Mouse (Mus musculus) heart, adult 2 months (tissue): ENCODE measurements around the gene Rab4b. TPM values are rescaled to one million over a fixed set of nuclear protein-coding genes. Genes with fewer than 3 reads are reported as not detected.
A peak's percentile ranks its signal among the peaks of the same experiment; 100 is the strongest.

Experiments used
- DNase-seq, 2 experiments: peaks; one replicate each; pipeline ENCODE4 v3.0.0; 2021
- H3K27ac ChIP-seq: fragments of 200-600 bp; 2 replicates; pipeline ENCODE4 v1.8.1; 2022
- H3K27me3 ChIP-seq: fragments of 200-500 bp; 2 replicates; pipeline ENCODE4 v1.6.1; 2012; ENCODE audit warnings: mild to moderate bottlenecking, low read length, inconsistent platforms, mixed read lengths; ENCODE audit not compliant: control insufficient read depth, insufficient read depth
- H3K36me3 ChIP-seq: fragments of 200-500 bp; 2 replicates; pipeline ENCODE4 v1.6.1; 2012; ENCODE audit warnings: low read length, inconsistent platforms; ENCODE audit not compliant: control insufficient read depth, insufficient read depth
- H3K4me1 ChIP-seq: fragments of 200-500 bp; 2 replicates; pipeline ENCODE4 v1.6.1; 2011; ENCODE audit warnings: low read length; ENCODE audit not compliant: control insufficient read depth, insufficient read depth
- H3K4me3 ChIP-seq: fragments of 200-600 bp; 2 replicates; pipeline ENCODE4 v1.8.1; 2022
- H3K79me2 ChIP-seq: fragments of 200-500 bp; replicated peaks from 2 replicates; pipeline ENCODE4 v1.6.1; 2012; ENCODE audit warnings: mild to moderate bottlenecking, inconsistent platforms, low read length, moderate library complexity, mixed read lengths; ENCODE audit not compliant: control insufficient read depth, insufficient read depth
- H3K9ac ChIP-seq: fragments of 200-500 bp; 2 replicates; pipeline ENCODE4 v1.6.1; 2012; ENCODE audit warnings: low read depth, mild to moderate bottlenecking, control low read depth, inconsistent platforms, low read length, mixed read lengths
- CTCF ChIP-seq: fragments of 200-600 bp; IDR thresholded peaks from 2 replicates; pipeline ENCODE4 v1.8.1; 2022; ENCODE audit warnings: antibody characterized with exemption, mild to moderate bottlenecking, moderate library complexity
- EP300 ChIP-seq: fragments of 200-500 bp; IDR thresholded peaks from 2 replicates; pipeline ENCODE4 v1.6.1; 2011; ENCODE audit warnings: low read depth, low read length, control low read depth; ENCODE audit not compliant: insufficient read depth
- POLR2A ChIP-seq: fragments of 200-500 bp; IDR thresholded peaks from 2 replicates; pipeline ENCODE4 v1.6.1; 2011; ENCODE audit warnings: mild to moderate bottlenecking, low read depth, low read length, control low read depth; ENCODE audit not compliant: insufficient read depth
- WGBS: fragments of 180-500 bp; shearing (Covaris S2); methylation state at CpG from one replicate; pipeline ENCODE4 v1.1.7; 2018; 5-methylcytosine and 5-hydroxymethylcytosine counted together
- intact Hi-C: fragments of 180-260 bp; cut with DNase I; formaldehyde crosslinking; loops from one replicate; pipeline ENCODE4 v1.15.1; 2025
- polyA plus RNA-seq: library from polyadenylated mRNA; depleted of rRNA; stranded (reverse); fragments of >200 nt; gene quantifications from 2 replicates; pipeline ENCODE4 v1.2.3, GENCODE M21; 2012
- total RNA-seq, 2 experiments: library from RNA; stranded (reverse); gene quantifications; 2 replicates each; pipeline ENCODE4 v1.2.3; 2021

The Rab4b gene
- total and polyA plus RNA-seq, 3 experiments: 11.0 to 23.1 (median 11.0) TPM

GRCm38 (mm10) chr7:27165696-27166095 is 13.0 kb downstream of the Rab4b start:
- intact Hi-C loops: loop anchor here (2.0 to 10.0 kb wide), 2 partner anchors 29 to 309 kb away; partner anchors contain the start of genes BC024978 and Sertad3
- WGBS: 4% methylated on average over 8 of the region's 8 CpGs
- peaks cover 32% of the 10 kb centered on the region for H3K4me1 ChIP-seq

GRCm38 (mm10) chr7:27165007-27165655 is 13.6 kb downstream of the Rab4b start:
- peaks cover 35% of the 10 kb centered on the region for H3K4me1 ChIP-seq
- H3K36me3 ChIP-seq: peaks cover 7% of the 10 kb centered on the region; the same call in 1 of the 2 replicates
- intact Hi-C loops: loop anchor here (10.0 kb wide), 1 partner anchor 310 kb away; the partner anchor contains the start of gene Sertad3
- TF ChIP-seq EP300 (no peak), CTCF (no peak)
- H3K79me2 ChIP-seq: peaks cover 8% of the 10 kb centered on the region
- H3K9ac ChIP-seq: peak overlapping the region; percentile 64
- peak; percentile 49 to 55 for DNase-seq
- WGBS: 60% methylated on average over 23 of the region's 23 CpGs
- H3K4me3 ChIP-seq: peak overlapping the region; percentile 72
- H3K27ac ChIP-seq: peak overlapping the region; percentile 95
- no peaks in the 10 kb centered on the region for H3K27me3 ChIP-seq

More at GRCm38 (mm10) chr7:27165696-27166095, 13.0 kb downstream of the Rab4b start:
- Histone ChIP-seq H3K36me3 (peaks cover 4% of the 10 kb centered on the region; the same call in 1 of the 2 replicates), H3K9ac (peak overlapping the region; percentile 81), H3K79me2 (peaks cover 8% of the 10 kb centered on the region), H3K27ac (peak overlapping the region; percentile 95), H3K4me3 (peak overlapping the region; percentile 72), H3K27me3 (no peaks in the 10 kb centered on the region)
- DNase-seq: no peak
- TF ChIP-seq EP300 (no peak), CTCF (no peak), POLR2A (no peak; the same call in 1 of the 2 replicates)

- intact Hi-C loops: loop anchor here (5.0 to 10.0 kb wide), 2 partner anchors 163 to 310 kb away; partner anchors contain the start of gene Sertad3
- TF ChIP-seq POLR2A (no peak), EP300 (no peak), CTCF (no peak)
- peaks cover 7% of the 10 kb centered on the region; the same call in 1 of the 2 replicates for H3K36me3 ChIP-seq
- peak in 1 of 2 experiments; percentile 32 for DNase-seq
- peaks cover 37% of the 10 kb centered on the region for H3K4me1 ChIP-seq
- peak overlapping the region; percentile 64; the same call in 1 of the 2 replicates for H3K9ac ChIP-seq
- no peak overlapping the region; the same call in 1 of the 2 replicates for H3K27ac ChIP-seq
- H3K27me3 ChIP-seq: no peaks in the 10 kb centered on the region
- 79% methylated on average over 33 of the region's 33 CpGs for WGBS
- H3K79me2 ChIP-seq: peaks cover 8% of the 10 kb centered on the region
- peak overlapping the region; percentile 6; the same call in 1 of the 2 replicates for H3K4me3 ChIP-seq
Measured at GRCm38 (mm10) chr7:27164112-27164947, 14.4 kb downstream of the Rab4b start.

GRCm38 (mm10) chr7:27163450-27163805 is 15.3 kb downstream of the Rab4b start:
- H3K79me2 ChIP-seq: peaks cover 8% of the 10 kb centered on the region
- no peak overlapping the region; the same call in 1 of the 2 replicates for H3K9ac ChIP-seq
- intact Hi-C loops: loop anchor here (5.0 to 10.0 kb wide), 2 partner anchors 164 to 311 kb away; partner anchors contain the start of gene Sertad3
- peaks cover 7% of the 10 kb centered on the region; the same call in 1 of the 2 replicates for H3K36me3 ChIP-seq
- H3K4me3 ChIP-seq: no peak overlapping the region; the same call in 1 of the 2 replicates
- no peaks in the 10 kb centered on the region for H3K27me3 ChIP-seq
- WGBS: 48% methylated on average over 5 of the region's 5 CpGs
- no peak for TF ChIP-seq CTCF
- TF ChIP-seq POLR2A: no peak
- TF ChIP-seq EP300: no peak
- peak overlapping the region; percentile 15; the same call in 1 of the 2 replicates for H3K27ac ChIP-seq
- peaks cover 37% of the 10 kb centered on the region for H3K4me1 ChIP-seq
- no peak for DNase-seq

- Histone ChIP-seq H3K36me3 (peaks cover 7% of the 10 kb centered on the region; the same call in 1 of the 2 replicates), H3K9ac (peak overlapping the region; percentile 4; the same call in 1 of the 2 replicates), H3K27me3 (no peaks in the 10 kb centered on the region), H3K79me2 (peaks cover 8% of the 10 kb centered on the region), H3K27ac (no peak overlapping the region; the same call in 1 of the 2 replicates), H3K4me3 (no peak overlapping the region), H3K4me1 (peaks cover 37% of the 10 kb centered on the region)
- intact Hi-C loops: loop anchor here (5.0 to 10.0 kb wide), 2 partner anchors 164 to 312 kb away; partner anchors contain the start of gene Sertad3
- 59% methylated on average over 5 of the region's 5 CpGs for WGBS
- TF ChIP-seq POLR2A (no peak), EP300 (no peak), CTCF (no peak)
- DNase-seq: no peak
Measured at GRCm38 (mm10) chr7:27162780-27163449, 15.8 kb downstream of the Rab4b start.
